Mouse (Mus musculus): ENCODE results near the gene Gm14743.
"Not testable (repeated sequence)": the region's sequence is repeated elsewhere in the genome, so short reads cannot be mapped to it uniquely, and the experiment has no call there.

Gene Gm14743

DNA sequence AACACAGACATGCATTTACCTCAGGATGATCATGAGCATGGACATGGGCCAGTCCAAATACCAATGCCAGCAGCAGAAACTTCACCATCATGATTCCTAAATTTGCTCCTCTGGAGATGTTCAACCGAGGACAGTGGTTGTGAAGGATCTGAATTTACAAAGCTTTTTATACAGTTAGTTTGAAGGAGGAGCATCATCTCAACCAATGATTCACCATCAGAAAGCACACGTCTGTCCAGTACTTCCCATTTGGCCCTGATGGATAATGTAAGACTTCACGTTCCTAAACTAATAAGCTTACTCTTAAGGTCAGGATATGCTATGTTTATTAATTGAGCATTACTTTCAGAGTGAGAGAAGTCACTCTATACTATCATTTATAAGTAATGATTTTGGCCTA, at the start of gene Gm14743:
Gene Gm14743 (minus strand): TSS at position 101 of the 400 bp plus-strand sequence.
- DNase-seq (ENCODE audit: low read depth, low spot score): not testable (repeated sequence)

DNA sequence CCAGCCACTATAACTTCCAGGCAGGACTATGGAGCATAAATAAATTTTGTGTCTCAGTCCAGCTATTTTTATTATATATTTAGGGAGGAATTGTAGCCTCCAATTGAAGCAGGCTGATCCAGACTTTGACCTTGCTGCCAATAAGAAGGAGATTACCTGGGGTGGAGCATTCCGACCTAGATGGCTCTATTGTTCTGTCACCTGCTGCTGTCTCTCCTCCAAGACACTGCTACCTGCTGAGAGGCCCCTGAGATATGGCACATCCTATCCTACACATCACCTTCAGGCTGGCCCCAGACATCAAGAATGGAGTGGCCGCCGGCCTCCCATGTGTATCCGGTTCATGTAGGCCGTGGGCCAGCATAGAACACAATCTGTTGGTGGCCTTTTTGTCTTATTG, 42.9 kb downstream of the Gm14743 start:
- no peak for DNase-seq (ENCODE audit: low read depth, low spot score)

DNA sequence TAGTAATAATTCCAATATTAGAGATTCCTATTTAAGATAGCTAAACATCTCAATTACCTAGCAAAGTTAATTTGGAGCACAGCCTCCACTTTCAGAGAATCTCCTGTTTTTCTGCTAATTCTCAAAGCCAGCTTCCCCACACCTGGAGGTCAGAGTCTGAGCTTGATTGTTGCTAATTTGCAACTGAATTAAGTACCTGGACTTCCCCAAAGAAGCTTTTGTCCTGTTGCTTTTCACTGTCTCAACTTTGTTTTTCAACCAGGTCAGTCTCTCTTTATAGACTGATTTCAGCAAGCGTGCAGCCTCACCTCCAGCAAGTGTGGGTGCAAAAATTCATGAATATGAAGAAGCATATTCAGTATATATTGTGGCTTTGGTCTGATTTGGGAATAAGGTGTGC, 43.5 kb downstream of the Gm14743 start:
- DNase-seq (ENCODE audit: low read depth, low spot score): not testable (repeated sequence)
